Mouse (Mus musculus) adrenal gland, postnatal 14 days (tissue): ENCODE results near the gene Ampd2. TPM values are rescaled to one million over a fixed set of nuclear protein-coding genes. Genes with fewer than 3 reads are reported as not detected.

Experiments
- DNase-seq: peaks from one replicate; pipeline ENCODE4 v3.0.0; 2021; ENCODE audit warnings: mixed read lengths
- long read RNA-seq, 2 experiments: library from polyadenylated mRNA; stranded (forward); transcript quantifications; one replicate each; pipeline ENCODE4 v2.0.0; 2021
- total RNA-seq: library from RNA; stranded (reverse); gene quantifications from 2 replicates; pipeline ENCODE4 v1.2.3, GENCODE M21; 2021

Ampd2 gene
- 117 and 124 TPM in 2 replicates for total RNA-seq
- long read RNA-seq, experiment 1, transcript Ampd2-203 (18 exons, 3,650 nt): major isoform, 21 of 188 reads
- long read RNA-seq, experiment 1, transcript Ampd2-202 (19 exons, 3,586 nt): major isoform, 21 of 188 reads
- long read RNA-seq, experiment 1, transcript Ampd2-201 (18 exons, 3,368 nt): minor isoform, 20 of 188 reads
- long read RNA-seq, experiment 1, partial matches to known transcripts: 49 of 188 reads
- long read RNA-seq, experiment 1, other reads (novel, unspliced or antisense): 75 of 188 reads
- long read RNA-seq, experiment 2, transcript Ampd2-203 (18 exons, 3,650 nt): minor isoform, 14 of 135 reads
- long read RNA-seq, experiment 2, transcript Ampd2-201 (18 exons, 3,368 nt): minor isoform, 15 of 135 reads
- long read RNA-seq, experiment 2, transcript Ampd2-202 (19 exons, 3,586 nt): major isoform, 19 of 135 reads
- long read RNA-seq, experiment 2, partial matches to known transcripts: 41 of 135 reads
- long read RNA-seq, experiment 2, other reads (novel, unspliced or antisense): 46 of 135 reads

DNA sequence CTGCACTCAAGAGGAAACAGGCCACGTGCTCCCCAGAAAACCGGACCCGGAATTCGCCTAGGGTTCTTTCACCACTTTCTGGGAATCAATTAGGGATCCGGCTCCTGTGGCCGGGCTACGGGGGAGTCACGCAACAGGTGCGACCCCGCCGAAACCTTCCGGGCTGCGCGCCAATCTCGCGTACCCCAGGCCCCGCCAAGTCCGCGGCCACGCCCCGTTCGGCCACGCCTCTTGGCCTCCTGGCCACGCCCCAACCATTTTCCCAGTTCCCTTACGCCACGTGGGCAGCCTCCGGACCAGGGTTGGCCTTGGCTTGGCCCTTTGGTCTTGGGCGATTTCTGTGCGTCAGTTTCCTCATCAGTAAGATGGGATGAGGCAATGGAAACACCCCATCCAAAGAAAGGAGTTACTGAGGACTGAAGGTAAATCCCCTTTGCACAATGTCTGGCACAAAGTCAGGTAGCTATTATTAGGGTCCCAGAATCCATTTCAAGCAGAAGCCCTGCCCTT, at the start of gene Ampd2:
Ampd2 (minus strand) TSS at position 182 of the 510 bp plus-strand sequence.
- DNase-seq: peak; percentile 95

DNA sequence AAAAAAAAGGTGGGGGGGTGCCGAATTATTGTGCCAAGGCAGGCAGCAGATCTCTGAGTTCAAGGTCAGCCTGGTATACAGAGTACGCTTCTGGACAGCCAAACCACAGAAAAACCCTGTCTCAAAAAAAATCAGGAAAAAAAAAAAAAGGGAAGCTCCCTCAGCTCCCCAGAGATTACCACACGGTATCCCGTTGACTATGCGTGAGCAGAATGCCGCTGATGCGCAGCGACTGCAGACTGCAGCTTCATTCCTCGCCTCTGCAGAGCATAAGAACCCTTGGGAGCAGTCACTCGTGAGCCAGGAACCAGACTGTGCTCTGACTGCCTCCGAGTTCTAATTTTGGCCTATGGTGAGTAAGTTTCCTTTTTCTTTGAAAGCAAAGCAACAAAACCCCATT, 48.2 kb upstream of the Ampd2 start:
- DNase-seq: peak; percentile 55

DNA sequence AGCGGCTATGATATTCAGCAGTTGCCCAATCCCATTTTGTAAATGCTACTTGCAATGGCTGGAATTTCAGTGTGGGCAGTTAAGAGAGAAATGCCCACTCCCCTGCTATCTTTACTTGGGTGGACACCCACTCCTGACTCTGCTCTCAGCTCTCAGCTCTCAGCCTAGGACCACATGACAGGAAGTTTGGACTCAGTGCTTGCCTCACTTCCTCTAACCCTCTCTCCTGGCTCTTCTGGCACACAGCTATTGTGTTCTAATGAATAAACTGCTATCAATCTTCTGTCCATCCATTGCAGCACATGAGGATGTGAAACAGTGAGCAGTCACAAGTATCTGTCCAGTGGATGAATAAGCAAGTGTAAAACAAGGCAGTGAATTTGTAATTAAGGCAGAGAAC, 46.0 kb upstream of the Ampd2 start:
- DNase-seq: no peak

DNA sequence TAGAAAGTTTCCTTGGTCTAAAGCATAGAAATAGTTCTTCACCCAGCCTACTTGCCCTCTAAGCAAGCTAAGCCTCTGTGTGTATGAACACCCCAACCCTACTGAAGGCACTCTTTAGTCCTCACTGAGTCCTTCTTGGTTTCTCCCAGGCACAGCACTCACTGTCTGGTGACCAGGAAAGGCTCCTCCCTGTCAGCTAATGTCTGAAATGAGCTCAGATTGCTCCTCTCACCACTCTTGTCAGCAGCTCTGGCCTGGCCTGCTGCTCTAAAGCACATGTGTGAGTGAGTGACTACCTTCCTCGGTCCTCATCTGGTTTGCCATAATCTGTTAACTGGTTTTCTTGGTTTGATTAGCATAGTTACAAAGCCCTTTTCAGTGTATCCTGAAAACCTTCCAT, 45.4 kb upstream of the Ampd2 start:
- DNase-seq: peak; percentile 23

DNA sequence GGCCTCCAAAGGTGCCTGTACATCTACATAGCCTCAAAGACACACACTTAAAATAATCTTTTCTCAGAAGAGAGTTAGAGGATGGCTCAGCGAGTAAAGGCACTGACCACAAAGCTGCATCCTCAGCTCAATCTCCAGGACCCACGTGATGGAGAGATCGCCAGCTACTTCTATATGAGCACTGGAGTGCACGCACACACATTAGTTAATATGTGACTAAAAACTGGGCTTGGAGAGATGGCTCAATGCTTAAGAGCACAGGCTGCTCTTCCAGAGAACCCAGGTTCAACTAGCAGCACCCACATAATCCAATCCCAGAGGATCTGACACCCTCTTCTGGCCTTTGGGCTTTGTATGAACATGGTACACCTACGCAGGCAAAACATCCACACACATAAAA, 44.8 kb upstream of the Ampd2 start:
- DNase-seq: no peak

DNA sequence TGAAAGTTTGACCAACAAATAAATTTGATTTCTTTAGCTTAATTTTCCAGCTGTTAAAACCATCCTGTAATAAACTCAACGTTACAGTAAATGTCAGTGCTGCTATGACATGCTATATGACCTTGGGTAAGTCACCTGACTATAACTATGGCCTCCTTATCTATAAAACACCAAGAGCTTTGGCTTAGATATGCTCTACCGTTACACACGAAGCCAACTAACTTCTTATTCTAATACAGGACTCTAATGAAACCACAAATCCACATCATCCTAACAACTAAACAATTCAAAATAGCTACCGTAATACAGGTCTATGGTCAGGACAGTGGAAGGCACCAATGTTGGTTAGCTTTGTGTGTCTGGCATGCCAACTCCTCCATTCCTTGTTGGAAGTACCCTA, 43.4 kb upstream of the Ampd2 start:
- DNase-seq: no peak

DNA sequence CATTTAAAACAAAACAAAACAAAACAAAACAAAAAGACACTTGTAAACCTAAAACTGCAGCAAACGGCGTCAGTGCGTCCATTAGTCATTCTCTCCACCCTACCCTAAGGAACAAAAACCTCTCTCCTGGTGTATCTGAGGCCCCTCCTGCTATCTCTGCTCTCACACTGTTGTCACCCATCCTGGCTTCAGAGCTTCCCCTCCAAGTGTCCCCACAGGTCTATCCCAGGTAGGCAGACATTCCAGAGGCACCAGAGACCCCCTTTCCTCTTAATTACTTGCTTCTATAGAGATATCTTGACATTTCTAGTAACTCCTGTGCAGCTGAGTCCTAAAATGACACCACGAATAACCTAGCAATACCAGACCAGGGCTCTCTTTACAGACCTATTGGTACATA, 42.9 kb upstream of the Ampd2 start:
- no peak for DNase-seq

DNA sequence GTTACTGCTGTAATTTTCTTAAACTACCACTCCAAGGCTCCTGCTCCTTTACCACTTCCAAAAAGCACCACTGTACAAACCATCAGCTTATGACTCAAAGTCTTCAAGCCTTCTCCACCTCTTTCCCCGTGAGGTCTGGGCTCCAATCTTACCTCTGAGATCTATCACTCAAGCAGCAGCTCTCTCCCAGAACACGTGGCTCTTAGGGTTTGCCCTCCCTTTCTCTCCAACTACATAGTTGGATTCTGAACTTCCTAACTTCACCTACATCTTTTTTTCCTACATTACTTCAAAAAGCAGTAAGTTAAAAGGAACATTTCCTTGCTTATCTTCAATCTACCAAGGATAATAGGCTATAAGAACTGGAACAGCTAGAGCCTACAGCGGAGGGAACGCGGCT, 42.1 kb upstream of the Ampd2 start:
- no peak for DNase-seq

DNA sequence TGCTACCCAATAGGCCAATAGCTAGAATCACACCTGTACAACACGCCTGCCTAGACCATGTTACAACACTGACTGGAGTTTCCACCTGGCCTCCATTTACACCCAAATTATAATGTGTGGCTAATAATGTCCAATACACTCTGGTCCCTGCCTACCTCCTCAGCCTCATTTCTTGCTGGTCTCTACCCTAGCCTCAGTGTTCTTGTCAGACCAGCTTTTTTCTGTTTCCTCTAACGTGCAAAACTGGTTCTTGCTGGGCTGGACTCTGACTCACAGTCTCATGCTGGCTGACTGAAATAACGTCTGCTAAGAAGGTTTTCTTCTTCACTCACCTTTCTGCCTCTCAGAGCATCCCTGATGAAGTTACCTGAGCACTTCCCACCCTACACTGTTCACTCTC, 39.9 kb upstream of the Ampd2 start:
- no peak for DNase-seq

DNA sequence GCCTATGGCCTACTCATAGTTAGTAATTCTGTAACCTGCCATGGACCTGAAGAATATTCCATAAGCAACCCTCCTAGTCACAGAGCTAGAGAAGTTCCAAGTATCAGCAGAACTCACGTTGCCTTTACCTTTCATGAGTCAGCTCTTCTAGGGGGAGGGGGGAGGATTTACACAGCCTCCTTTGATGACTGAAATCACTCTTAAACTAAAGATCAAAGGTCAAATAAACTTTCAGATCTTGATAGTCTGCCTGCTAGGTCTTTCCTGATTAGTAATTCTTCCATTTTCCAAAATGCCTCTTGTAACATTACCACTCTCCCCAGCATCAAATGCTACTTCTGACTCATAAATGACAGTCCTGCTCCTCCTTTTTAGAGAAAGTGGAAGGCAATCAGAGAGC, 37.7 kb upstream of the Ampd2 start:
- no peak for DNase-seq

DNA sequence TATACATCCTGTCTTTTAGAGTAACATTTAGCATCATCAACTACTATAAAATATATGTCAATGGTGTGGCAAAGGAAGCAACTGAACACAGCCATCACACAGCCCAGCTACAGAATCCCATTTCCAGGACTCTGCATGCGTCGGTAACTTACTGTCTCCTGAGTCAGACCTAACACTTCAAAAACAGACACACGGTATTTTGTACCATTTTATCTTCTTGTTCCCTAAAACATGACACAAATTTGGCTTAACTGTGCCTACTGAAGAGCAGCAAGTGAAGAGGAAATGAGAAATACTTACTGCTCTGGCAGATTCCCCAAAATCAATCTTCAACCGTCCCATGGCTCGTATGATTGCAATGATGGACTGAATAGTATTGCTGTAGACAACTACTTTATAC, 36.8 kb upstream of the Ampd2 start:
- no peak for DNase-seq

DNA sequence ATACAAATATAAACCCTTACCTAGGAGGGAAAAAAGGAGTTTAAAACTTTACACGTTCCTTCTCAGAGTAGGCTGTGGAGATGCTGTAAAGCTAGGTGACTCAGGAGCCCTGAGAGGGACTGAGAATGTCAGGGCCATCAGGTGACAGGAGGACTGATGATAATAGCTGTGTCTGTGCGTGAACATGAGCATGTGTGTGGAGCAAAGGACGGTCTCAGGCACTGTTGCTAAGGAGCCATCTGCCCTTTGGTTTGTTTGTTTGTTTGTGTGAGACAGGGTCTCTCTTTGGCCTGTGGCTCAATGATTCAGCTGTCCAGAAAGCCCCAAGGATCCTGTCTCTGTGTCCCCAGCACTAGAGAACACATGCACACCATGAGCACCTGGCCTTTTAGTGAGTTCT, 34.6 kb upstream of the Ampd2 start:
- peak; percentile 45 for DNase-seq

DNA sequence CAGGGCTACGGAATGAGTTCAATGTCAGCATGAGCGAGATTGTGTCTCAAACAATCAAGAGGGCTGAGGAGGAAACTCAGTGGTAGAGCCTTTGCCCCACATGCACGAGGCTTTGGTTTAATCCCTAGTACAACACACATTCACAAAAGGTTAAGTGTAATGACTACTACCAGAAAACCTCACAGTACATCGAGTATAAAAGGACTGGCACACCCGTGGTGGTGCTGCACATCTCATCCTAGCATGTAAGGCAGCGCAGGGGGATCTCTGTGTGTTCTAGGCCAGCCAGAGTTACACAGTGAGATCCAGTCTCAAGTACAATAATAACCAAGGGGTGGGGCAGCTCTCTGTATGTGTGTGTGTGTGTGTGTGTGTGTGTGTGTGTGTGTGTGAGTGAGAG, 31.0 kb upstream of the Ampd2 start:
- DNase-seq: no peak

DNA sequence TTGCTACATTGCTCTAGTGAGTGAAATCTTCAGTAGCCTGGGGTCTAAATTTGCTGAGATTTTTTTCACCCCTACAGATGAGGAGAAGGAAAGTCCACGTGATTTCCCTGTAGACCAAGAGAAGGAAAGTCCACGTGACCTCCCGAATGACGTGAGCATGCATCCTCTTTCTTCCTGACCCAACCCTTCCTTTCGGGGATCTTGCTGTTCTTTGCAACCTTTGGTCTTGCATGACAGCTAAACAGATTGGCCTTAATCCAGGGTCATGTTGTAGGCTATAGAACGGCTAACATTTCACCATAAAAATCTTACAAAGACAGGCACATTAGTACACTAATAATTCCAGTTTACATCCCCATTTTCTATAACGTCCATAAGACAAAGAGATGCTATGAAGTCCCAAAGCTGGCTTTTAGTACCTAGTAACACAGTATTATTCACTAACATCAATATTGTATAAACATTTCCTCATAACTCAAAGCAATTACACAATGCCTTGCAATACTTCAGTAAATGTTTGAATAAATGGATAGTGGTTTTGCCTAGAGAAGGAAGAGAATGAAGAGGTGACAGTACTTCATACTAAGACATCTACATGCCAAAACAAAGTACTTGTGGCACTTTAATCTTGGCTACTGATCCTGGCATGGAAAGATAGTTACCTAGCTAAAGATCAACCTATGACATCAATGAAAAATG, 27.3 kb upstream of the Ampd2 start:
- DNase-seq: no peak

DNA sequence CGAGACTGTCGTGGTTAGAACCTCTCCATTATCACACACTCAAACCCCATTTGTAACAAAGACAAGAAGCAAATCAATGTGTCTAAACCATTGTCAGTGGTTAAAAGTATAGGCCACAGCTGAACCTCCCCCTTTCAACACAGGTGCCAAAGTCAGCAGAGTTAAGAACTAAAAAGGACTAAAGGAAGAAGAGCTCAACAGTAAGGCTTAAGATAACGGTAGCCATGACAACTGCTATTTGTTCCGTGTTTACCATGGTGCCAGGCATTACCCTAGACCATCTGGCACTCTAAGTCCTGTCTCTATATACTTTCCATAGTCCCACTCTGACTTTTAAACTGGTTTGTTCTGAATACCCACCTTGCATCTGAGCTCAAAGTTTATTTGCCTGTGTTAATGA, 26.2 kb upstream of the Ampd2 start:
- DNase-seq: no peak

DNA sequence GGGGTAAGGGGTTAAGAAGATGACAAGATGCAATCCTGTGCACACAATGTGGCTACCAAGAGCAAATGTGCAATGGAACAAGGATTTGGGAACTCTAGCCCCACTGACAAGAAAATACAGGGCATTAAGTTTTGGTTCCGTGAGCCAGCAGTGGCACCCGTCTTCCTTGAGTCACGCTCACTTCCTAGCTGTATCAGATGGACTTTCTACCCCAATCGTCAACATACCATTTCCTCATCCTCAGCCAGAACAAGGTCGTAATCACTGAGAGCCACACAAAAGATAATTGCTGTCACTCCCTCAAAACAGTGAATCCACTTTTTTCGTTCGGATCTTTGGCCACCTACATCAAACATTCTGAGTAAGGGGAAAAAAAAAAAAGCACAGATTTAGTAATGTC, 25.8 kb upstream of the Ampd2 start:
- DNase-seq: no peak

DNA sequence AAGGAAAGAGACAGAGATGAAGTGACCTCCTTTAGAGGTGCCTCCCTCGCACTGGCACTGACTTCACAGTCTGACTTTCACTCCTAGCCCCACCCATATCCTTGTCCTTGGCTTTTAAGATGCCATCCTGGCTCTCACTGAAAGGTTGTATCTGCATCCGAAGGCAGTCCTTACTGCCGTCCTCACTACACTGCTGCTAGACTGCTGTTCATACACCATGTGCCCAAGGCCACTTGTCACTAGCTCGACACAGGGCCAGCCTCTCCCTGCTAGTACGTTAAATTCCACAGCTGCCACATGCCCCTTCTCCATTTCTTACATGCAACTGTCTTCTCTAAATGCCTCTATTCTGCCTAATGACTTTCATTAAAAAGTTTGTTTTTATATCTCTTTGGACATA, 24.9 kb upstream of the Ampd2 start:
- no peak for DNase-seq

DNA sequence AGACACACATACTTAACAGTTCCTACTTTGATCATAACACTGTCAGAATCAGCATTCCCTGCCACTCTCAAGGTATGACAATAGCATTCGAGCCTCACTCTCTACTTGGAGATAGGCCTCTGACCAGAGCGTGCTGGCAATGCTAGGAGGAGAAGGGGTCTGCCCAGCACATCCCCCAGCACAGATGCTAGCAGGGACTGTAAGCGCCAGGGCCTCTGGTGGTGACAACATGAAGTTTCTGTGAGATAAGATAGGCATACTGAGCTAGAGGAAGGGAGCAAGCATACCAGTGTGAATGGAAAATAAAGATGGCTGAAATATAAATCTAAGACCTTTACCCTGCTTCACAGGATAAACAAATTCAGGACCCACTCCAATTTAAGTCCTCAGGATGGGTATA, 18.8 kb upstream of the Ampd2 start:
- no peak for DNase-seq

DNA sequence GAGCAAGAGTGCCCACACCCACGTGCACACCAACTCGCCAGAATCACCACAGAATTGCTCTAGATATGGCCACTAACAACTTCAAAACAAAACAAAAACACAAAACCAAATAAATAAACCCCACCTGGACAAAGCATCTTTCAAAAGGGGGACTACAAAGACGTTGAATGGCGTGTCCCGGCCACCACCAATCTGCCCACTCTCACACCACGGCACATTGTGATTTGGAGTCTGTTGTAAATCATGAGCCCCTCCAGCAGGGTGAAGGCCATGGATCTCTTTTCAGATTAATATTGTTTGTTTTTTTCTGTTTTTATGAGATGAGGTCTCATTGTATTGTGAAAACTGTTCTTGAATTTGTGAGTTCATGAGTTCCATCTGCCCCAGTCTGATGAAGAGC, 15.6 kb upstream of the Ampd2 start:
- no peak for DNase-seq

DNA sequence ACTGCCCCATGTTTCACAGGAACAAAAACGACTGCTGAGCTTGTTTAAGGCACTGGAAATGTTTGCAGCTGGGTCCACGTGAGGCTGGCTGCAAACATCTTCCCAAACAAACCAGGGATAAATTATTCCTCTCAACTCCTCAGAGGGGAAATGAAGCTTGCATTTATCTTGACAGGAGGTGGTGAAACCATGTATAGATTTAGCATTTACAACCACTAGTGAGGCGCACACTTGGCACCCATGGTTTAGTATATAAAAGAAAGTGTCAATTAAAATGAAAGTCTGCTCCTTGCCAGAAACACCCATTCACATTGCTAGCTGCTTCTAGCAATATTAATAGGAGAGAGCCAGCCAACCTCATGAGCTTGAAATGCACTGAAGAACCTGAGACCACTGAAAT, 15.1 kb upstream of the Ampd2 start:
- no peak for DNase-seq

DNA sequence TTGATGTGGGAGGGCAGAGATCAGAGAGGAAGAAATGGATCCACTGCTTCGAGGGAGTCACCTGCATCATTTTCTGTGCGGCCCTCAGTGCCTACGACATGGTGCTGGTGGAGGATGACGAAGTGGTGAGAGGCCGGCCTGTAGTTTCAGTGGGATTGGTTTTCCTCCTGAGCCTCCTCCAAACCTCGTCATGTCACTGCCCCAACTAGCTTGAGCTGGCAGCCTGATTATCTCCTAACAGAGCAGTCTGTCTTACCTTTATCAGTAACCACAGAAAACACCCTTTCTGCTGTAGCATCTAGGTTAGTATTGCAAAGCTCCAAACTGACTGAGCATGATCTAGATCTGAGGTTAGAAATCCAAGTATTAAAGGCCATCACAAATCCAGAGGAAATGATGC, 11.9 kb upstream of the Ampd2 start:
- no peak for DNase-seq

DNA sequence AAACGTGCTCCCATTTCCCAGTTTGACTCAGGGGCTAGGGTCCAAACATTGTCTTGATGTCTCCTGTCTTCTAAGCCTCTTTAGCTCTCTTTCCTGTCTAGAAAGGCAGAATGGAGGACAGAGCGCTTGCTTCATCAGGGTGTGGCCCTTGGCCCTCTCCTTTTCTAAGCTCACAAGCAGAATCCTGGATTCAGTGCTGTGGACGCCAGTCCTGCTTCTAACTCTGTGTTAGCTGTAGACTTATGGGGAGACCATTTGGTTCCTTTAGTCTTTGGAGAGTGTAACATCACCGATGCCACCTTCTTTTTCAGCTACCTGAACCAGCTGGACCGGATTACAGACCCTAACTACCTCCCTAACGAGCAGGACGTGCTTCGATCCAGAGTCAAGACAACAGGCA, 11.2 kb upstream of the Ampd2 start:
- DNase-seq: no peak

DNA sequence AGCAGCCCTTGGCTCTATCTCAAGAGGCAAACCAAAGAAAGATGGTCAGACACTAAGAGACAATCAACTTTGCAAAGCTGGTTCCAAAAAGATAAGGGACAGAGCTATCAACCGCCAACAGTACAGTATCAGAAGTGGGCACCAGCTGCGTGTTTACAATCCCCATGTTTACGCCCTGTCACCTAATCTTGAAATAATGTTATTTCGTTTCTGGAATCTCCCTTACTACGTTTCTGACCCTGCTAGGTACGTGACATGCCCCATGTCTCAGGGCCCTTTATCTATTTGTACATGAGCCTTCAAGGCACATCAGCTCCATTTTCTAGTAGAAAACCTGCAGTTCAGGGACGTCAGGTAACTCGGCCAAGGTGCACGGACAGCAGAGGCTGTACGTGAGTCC, 10.3 kb upstream of the Ampd2 start:
- DNase-seq: no peak

DNA sequence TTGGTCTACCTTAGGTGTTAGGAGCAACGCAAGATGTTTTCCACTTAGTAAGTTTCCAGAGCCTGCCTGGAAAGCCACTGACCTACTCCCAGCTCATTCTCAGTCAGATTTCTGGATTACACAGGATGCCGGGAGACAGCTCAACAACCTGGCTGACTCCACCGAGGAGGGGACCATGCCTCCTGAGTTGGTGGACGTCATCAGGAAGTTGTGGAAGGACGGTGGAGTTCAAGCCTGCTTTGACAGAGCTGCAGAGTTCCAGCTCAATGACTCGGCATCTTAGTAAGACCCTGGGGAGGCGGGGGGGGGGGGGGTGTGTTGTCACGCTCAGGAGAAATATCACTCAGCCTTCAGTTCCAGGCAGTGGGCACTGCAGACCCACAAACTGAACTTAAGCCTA, 9.8 kb upstream of the Ampd2 start:
- no peak for DNase-seq
